Mouse (Mus musculus): ENCODE data around the gene Lipt1.
A peak's percentile ranks its signal among the peaks of the same experiment; 100 is the strongest.

- TF ChIP-seq CTCF (IDR thresholded peaks at IDR 0.05; ENCODE audit: extremely low read depth, insufficient read depth, insufficient read length, insufficient replicate concordance) (peak; percentile 3; the same call in 1 of the 2 replicates), POLR2A (IDR thresholded peaks at IDR 0.05; ENCODE audit: low read depth, low read length) (no peak)
Observed at GRCm38 (mm10) chr1:37903178-37903577, 31.6 kb downstream of the Lipt1 start.
